Mouse (Mus musculus) monocyte, adult 2 months (primary cell): ENCODE data around the gene Nipsnap3b.

Experiments used
- DNase-seq, 2 experiments: peaks; one replicate each; pipeline ENCODE4 v3.0.0; 2022; ENCODE audit warnings: low spot score in 2 of 2, low read depth in 1 of 2

The Nipsnap3b gene

DNA sequence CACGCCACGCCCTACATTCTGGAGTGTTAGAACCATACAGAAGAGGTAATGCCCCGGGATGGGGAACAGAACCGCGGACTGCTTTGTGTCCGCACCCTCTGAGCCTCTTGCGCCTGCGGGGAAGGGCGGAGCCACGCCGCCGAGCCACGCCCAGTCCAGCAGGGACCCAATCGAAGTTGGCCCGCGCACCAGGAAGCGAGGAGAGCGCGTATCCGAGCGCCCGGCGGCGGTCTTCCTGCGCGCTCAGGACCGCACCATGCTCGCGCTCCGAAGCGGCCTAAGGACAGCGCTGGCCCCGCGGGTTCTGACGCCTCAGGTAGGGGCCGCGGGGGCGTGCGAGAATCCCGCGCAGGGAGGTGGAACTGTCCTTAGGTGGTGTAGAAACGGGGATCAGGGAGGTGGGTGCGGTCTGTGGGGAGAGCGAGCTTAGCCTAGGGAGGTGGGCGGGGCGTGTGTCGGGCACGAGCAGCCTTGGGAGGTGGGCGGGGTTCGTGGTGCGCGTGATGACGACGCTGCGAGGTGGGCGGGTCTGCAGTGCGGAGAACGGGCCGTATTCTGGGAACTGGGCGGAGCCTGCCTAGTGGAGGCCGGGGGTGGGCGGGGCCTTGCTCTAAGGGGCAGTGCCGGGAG is at the start of gene Nipsnap3b:
Gene Nipsnap3b, plus strand, starts transcription at position 149 of the 630 bp plus-strand sequence.
- DNase-seq = peak; percentile 84 to 91

DNA sequence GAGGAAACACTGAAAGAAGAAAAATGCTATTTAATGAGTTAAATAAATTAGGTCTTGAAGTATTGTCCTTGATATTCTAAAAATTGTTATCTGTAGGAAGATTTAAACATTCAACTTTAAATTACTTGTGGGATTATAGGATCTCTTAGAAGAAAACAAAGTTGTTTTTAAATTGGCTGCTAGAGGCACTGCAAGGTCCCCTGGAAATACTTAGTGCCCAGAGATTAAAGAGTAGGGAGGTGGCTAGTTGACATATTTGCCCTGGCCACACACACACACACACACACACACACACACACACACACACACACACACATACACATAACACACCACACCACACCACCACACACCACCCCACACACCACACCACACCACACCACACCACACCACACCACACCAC is 47.4 kb upstream of the Nipsnap3b start, which contains the start of gene Olfr270:
Gene Olfr270, plus strand, starts transcription at position 301 of the 400 bp plus-strand sequence.
- no peak for DNase-seq

DNA sequence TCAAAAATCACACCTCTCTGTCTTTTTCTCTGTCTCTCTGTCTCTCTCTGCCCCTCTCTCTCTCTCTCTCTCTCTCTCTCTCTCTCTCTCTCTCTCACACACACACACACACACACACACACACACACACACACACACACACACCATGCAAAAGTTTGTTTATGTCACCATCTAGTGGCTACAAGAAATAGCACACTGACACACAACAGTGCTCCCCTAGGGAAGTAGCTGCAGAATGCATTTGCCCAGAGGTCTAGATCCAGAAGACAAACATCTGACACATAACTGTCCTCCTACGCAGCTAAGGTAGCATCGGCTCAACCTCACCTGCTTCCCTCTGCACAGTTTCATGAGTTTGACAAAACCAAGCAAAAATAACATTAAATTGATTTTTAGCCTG is 26.5 kb upstream of the Nipsnap3b start:
- no peak for DNase-seq

DNA sequence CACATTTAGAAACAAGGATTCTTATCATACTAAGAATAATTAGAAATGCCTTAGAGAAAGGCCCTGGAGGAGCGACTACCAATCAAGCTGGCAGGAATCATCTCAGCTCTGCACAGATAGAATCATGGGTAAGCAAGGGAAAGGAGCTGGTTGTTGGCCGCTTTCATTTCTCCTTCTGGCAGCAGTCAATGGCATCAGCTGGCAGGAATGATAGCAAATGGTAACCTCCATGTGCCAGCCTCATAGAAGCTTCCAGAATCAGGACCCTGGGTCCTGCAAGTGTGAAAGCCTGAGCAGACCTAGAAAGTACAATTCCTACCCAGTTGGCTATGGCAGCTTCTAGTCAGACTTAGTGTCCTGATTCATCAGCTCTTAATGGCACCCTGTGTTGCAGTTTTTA is 25.4 kb upstream of the Nipsnap3b start:
- no peak for DNase-seq

DNA sequence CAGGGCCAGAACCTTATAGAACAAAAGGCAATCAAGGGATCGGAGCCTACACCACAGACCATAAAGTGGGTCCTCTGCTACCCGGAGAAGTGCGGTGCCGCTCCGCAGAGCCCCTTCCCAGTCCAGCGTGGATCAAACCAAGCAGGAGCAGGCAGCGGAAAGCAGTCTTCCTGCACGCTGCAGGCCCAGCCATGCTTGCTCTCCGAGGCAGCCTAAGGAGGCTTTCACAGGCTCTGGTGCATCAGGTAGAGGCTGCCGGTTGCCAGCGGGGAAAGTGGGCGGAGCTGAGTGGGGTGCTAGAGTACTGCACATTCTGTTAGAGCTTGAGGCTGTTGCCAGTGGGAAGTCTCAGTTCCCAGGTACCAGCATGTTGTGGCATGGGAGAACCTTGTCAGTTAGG is 22.4 kb upstream of the Nipsnap3b start, which contains the start of gene Nipsnap3a:
Gene Nipsnap3a, plus strand, starts transcription at position 25 of the 400 bp plus-strand sequence.
- DNase-seq = no peak

DNA sequence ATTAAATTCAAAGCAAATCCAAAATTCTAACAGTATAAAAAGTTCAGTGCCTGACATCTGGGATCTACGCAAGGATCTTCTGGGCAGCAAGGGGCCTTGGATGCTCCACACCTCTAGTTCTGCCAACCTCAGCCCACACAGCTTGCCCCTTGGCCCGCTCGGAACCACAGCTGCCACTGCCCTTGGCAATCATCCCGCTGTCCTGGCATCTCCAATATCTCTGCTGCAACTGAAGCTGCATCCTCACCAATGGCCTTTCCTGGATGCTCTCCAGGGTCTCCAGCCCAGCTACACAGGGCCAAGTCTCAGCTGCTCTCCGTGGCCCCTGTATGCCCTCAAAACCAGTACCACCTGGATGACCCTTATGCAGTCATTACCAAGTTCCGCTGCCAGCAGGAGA is 12.2 kb upstream of the Nipsnap3b start:
- DNase-seq = no peak

DNA sequence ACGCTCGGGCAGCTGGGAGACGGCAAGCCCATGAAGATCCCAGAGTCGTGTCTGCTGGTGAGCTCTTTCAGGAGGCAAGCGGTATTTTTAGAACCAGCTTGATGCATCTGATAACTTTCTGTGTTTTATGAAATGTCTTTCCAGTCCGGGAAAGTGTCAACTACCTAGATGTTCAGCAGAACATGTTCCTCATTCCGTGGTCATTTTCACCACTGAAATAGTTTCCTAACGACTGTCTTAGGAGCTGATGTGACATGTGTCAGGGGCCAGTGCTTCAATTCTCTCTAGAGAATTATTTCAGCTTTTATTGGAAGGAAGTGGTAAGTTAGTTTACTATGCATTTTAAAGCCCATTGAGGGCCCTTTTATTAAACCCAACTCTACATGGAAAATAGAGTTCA is 11.5 kb upstream of the Nipsnap3b start:
- DNase-seq = no peak

DNA sequence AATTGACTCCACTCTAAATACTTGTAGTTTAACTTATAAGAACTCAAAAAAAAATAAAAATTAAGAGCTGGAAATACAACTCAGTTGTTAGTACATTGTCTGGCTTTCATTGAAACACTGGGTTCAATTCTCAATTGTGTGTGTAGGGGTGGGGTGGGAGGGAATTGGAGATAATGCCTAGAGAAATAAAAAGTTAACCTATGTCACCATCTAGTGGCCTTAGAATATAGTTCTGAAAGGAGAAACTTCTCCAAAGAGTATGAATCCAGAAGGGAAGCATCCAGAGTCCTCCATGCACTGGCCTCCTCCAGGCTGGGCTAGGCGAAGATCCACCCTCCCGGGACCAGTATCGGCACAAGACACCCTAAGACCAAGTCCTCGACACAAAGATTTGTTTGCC is 2.5 kb upstream of the Nipsnap3b start:
- no peak for DNase-seq

DNA sequence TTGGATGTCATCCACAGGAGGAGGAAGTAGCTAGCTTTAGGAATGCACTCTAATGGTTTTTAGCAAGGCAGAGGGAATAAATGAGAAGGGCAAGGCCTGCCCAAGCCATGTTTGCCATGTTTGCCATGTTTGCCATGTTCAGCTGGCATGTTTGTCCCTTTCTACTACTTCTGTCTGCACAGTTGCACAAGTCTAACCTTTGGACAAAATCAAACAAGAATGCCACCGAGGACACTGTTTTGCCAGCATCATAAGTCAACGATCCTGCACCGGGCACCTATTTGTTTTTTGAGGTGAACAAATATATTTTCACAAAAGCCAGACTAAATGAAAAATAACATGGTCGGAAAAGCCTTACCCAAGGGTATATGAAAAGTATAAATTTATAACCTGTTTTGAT is 1.8 kb upstream of the Nipsnap3b start:
- DNase-seq = no peak

DNA sequence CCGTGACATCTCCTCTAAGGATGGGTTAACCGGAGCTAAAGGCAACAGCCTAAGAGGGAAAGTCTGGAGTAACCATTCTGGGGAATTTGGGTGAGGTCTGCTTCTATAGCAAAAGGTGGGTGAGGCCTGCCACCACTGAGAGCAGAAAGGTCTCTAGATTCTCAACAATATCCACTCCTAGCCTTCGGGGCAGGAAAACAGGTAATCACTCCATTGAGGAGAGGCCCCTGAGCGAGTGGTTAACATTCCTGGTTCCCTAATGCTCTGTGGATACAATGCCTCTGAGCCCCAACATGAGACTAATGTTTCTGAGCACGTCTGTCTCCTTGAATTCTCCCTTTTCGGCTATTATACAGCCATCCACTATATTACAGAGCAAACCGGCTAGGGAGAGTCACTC is 2.7 kb downstream of the Nipsnap3b start:
- no peak for DNase-seq

DNA sequence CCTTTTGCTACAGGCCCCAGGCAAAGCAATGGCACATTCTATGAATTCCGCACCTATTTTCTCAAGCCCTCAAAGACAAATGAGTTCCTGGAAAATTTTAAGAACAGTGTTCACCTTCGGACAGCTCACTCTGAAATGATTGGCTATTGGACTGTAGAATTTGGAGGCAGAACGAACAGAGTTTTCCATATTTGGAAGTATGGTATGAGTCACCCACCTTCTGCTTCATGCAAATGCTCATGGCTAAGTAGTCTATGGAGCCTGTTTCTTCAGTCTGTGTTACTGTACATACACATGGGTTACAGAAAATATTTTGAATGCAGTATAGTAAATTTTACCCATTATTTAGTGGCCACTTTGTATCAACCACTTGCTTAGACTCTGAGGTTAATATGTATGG is 3.3 kb downstream of the Nipsnap3b start:
- no peak for DNase-seq

DNA sequence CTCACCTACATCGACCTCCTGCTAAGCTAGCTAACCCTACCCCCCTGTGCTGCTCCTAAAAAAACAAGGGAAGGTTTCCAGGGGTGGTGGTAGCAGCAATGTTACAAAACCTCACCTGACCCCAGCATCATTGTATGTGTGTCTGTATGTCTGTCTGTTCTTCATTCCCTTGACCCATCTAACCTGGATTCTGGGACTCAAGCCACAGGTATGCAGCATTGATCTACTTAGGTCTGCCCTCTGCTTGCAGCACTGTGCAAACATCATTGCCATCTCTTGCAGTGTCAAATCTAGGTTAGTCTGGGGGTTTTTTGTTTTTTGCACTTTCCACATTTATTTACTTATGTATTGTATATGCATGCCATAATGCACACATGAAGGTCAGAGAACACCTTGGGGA is 6.7 kb downstream of the Nipsnap3b start:
- no peak for DNase-seq

DNA sequence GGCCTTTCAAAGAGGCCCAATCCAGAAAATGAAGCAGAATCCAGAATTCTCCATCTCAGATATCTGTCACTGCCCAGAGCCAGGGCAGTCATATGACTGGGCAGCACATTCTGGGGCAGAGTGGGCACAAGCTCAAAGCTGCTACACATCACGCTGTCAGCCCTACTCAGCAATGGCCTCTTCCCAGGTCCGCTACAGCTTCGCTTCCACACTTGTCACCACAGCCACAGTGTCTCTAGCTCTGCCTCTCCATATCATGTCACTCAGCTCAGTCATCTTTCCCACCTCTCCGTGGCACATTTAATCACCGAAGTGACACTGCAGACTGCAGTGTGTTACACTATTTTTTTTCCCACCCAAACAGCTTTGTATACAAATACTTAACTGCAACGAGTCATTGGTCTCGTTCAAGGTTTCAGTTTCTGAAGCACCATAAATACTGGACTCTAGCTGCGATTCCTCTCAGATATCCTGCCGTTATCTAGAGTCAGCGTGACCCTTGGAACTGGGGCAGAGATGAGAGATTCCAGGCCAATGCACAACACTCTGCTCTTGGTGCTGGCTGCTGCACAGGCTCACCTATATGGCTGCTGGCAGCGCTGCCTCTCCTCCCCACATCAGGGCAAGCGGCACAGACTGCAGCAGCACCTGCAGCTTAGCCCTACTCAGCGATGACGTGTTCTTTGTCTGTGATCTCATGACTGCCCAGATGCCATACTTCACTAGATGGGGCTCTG is 11.7 kb downstream of the Nipsnap3b start:
- no peak for DNase-seq

DNA sequence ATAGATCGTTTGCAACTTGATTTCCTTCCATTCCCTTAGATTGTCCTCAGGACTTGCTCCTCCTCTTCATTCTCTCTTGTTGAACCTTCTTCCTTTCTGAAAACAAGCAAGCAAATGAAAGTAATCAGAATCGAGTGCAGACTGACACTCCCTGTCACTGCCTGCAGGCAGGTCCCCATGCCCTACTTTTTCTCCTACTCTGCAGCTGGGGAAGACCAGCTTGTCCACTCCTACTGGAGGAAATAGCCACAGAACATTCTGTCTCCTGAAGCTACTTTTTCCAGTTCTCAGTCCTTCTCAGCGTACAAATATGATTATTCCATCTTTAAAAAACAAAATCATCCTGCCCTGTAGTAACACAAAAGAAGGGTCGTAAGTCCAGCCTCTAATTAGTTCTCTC is 12.7 kb downstream of the Nipsnap3b start:
- DNase-seq = no peak

DNA sequence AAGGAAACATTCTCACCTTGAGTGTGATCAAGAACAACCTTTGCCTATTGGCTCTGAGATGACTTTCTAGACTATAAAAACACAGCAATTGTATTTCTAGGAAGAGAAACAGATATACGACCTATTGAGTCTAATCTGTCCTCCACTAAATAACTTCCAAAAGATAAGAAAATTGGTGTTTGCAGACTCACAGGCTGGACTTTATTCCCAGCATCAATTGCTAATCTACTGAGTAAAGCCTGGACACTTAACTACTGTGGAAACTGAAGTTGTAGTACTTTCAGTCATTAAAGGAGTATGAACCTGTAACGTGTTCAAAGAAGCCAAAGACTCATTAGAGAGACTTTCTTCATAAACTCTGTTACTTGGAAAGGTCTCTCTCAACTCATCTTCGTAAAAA is 16.1 kb downstream of the Nipsnap3b start:
- no peak for DNase-seq

DNA sequence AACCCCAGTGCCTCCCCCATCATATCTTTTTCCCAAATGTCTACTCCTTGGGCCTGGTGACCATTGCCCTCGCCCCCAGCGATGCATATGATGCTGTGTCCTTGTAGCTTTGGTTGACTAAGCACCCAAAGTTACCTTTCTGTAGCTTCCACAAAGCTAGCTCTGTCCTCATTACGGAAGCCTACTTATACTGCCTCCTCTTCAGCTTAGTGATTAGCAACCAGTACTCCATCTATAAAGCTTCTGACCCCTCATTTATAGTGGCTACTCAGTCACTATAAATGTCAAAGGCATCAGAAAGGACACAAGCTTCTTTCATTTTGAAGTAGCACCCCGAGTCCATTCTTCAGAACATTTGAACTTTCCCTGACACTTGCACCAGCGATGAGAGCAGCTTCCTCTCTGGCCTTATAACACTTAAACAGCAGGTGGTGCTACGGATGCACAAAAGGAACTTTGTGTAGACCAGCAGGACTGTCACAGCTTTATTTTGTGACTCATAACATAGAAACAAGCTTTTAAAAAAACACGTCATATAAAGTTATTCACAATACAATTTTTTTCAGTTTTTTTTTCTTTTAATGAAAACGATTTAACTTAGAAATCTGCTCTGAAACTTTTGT is 18.8 kb downstream of the Nipsnap3b start:
- no peak for DNase-seq

DNA sequence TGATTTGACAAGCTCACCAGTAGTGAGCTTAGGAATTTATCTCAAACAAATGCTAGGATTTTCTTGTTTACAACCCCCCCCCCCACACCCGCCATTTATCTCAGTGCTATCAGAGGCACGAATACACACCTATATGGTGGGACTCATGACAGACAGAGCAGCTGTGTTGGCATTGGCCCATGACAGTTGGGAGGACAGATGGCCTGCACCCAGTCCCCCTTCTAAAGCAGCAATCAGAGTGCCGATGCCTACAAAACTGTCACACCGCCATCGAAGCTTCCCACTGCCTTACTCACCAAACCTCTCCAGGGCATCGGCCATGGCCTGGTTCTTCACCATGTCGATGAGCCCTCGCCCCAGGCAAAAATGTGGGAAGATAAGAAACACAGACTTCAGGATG is 32.1 kb downstream of the Nipsnap3b start:
- no peak for DNase-seq

DNA sequence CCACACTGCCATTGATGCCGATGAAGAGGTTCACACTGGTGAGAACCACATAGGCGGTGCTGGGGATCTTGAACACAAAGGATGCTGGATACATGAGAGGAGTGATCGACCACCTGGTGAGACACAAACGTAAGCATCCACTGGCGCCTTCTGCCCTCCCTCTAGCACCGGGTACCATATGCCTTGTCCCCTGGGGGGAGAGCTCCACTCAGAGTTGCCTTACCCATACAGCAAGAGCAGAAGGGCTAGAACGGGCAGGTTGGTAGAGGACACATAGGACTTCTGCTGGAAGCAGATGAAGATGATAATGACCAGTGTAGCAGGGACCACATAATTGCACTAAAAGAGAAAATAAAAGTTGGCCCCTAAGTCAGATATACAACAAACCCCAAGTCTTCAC is 34.1 kb downstream of the Nipsnap3b start:
- DNase-seq = no peak

DNA sequence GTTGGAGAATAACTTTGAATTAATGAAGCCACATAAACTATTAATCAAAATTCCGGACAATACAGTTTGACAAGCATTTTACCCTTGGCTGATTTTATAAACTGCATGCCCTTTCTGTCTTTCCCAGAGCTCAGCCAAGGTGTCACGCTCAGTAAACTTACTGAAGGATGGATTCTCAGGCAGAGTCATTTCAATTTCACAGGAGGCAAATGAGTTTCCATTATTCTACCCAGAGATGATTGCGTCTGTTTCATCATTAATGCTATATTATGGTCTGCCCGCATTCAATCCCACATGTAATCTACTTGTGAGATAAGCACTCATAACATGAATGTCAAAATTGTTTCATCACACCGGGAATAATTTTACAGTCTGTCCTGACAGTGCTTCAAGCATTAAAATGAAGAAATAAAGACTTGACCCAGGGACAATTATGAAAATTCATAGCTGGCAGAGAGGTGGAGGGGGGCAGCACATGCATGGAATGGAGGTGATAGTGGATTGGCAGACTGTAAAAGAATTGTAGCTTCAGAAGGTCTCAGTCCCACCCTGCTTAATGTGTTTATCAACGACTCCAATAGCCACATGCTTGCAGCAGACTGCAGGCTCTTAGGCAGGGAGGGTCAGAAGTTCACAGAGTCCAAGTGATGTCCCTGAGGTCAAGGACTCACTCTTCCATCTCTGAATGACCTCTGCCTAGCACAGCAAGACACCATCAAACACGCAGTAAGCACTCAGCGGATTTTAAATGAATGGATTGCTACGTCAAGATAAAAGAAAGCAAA is 34.8 kb downstream of the Nipsnap3b start:
- no peak for DNase-seq

DNA sequence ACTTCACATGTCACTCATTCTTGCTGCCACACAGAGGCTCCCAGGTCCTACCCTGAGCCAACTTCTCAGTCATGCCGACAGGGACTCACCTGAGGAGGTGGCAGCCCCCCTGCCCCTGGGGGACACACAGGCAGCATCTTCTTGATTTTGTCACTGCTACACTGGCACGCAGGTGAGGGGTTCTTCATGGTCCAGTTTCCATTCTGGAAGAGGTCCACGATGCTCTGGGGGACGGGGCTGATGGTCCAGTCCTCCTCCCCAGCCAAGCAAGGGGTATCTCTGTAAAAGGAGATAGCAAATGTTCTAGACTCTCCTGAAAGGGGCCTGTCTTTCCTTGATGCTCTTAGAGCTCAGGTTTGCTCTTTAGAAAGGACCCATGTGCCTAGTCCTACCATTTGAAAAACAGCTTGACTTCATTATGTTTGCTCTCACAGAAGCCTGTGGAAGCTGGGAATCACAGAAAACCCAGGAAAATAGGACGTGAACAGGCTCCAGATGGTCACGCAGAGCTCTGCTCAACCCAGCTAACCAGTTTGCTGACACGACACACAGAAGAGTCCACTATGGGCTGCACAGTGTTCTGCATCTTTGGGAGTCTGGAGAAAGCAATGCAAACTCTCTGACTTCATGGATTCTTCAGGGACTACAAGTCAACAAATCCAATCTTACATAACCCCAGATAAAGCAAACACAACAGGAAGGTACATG is 50.8 kb downstream of the Nipsnap3b start:
- no peak for DNase-seq
